Mouse (Mus musculus): ENCODE results near the gene Jade3. TPM values are rescaled to one million over a fixed set of nuclear protein-coding genes. Genes with fewer than 3 reads are reported as not detected.
A peak's percentile ranks its signal among the peaks of the same experiment; 100 is the strongest.

The Jade3 gene
- polyA plus RNA-seq, 1 experiment from 2014 or later = 8.0 TPM

DNA sequence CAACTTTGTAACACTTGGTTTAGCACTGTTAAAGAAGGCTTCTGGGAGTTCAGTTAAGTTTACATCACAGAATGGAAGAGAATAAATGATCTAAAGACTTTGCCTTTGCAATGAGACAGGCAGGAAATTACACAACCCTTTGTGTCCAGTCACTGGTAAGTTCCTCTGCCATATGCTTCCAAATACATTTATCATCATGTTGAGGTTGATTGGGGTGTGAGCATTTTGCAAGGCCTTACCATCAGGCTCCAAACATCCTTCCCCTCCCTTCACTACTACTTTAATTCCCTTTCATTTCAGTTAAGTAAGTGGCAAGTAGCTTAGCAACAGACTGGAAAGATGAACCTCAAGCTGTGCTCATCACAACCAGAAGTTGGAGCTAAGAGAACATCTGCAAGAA, 96.1 kb downstream of the Jade3 start:
- no peaks in the 10 kb centered on the region for H3K4me1 ChIP-seq (ENCODE audit: control insufficient read depth, insufficient read depth, low read length)

DNA sequence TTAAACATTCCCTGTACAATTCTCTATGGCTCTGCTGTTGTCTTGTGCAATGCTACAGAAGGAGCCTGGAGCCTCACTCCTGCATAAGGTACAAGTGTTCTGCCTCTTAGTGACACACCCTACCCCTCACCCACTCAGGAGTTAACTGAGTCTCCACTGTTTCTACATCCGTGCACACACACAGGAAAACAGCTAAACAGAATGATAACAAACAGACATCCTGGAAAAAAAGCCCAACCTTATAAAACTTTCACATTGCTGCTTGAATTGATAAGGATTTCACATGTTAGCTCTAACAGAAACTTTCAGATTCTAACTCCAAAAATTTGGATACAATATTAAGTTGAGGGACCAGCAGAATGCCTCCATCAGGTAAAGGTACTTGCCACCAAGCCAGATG, 107.1 kb downstream of the Jade3 start:
- Histone ChIP-seq H3K9ac (ENCODE audit: low read depth, low read length) (no peak overlapping the region), H3K4me2 (ENCODE audit: low read depth, low read length) (no peak overlapping the region), H3K4me1 (ENCODE audit: control insufficient read depth, insufficient read depth, low read length) (no peaks in the 10 kb centered on the region), H3K4me3 (ENCODE audit: low read length) (no peak overlapping the region), H3K9me3 (ENCODE audit: control insufficient read depth, low read length) (no peaks in the 10 kb centered on the region), H3K27me3 (replicated peaks; ENCODE audit: control insufficient read depth, insufficient read depth, low read length) (no peaks in the 10 kb centered on the region), H3K36me3 (ENCODE audit: control insufficient read depth, insufficient read depth, low read length) (no peaks in the 10 kb centered on the region), H3K27ac (ENCODE audit: low read length) (no peak overlapping the region)
- 41% methylated on average over 1 of the region's 1 CpGs for WGBS
- ATAC-seq = no peak

More for the DNA sequence above, 96.1 kb downstream of the Jade3 start:
- Histone ChIP-seq H3K9me3 (ENCODE audit: control insufficient read depth, low read length) (no peaks in the 10 kb centered on the region), H3K4me3 (ENCODE audit: low read length) (no peak overlapping the region), H3K9ac (ENCODE audit: low read depth, low read length) (no peak overlapping the region), H3K4me2 (ENCODE audit: low read depth, low read length) (no peak overlapping the region), H3K27ac (ENCODE audit: low read length) (no peak overlapping the region), H3K36me3 (ENCODE audit: control insufficient read depth, insufficient read depth, low read length) (no peaks in the 10 kb centered on the region), H3K27me3 (replicated peaks; ENCODE audit: control insufficient read depth, insufficient read depth, low read length) (no peaks in the 10 kb centered on the region)
- ATAC-seq = no peak

DNA sequence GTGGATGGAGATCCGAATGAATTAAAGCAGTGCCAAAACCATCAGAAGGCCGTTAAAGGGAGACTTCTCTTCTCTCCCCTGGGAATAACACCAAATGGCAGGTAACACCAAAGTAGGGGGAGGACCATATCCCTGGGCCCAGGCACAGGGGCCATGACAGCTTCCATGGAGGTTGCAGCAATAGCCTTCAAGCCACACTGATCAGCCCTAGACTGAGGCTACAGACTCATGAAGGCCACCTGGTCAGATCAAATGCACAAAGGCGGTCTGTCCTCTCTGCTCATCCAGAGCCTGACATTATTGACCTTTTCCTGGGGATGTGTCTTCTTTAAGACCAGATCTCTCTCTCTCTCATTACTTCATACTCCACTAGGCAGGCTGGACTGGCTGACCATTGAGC, 118.4 kb downstream of the Jade3 start:
- Histone ChIP-seq H3K9ac (ENCODE audit: low read depth, low read length) (no peak overlapping the region), H3K4me3 (ENCODE audit: low read length) (no peak overlapping the region), H3K36me3 (ENCODE audit: control insufficient read depth, insufficient read depth, low read length) (no peaks in the 10 kb centered on the region), H3K9me3 (ENCODE audit: control insufficient read depth, low read length) (no peaks in the 10 kb centered on the region), H3K4me1 (ENCODE audit: control insufficient read depth, insufficient read depth, low read length) (no peaks in the 10 kb centered on the region), H3K4me2 (ENCODE audit: low read depth, low read length) (no peak overlapping the region), H3K27ac (ENCODE audit: low read length) (no peak overlapping the region), H3K27me3 (replicated peaks; ENCODE audit: control insufficient read depth, insufficient read depth, low read length) (no peaks in the 10 kb centered on the region)
- ATAC-seq = no peak
- 80% methylated on average over 3 of the region's 3 CpGs for WGBS

DNA sequence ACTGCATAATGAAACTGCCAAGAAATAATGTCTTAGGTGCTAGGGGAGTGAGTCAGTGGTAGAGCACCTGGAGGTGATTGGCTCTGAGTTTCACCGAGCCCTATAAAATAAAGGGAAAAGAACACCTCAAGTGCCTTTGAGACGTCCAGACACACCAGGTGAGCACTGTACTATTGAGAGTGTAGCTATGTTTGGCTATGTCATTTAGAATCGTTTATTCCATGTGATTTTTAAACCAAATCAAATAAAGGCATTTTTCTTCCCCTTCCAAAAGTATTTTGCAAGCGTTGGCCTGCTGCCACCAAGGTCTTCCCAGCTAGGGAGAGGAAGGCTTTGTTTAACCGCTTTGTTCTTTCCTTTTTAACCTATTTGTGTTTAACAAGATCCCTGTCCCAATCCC, 122.1 kb downstream of the Jade3 start:
- peak overlapping the region; percentile 74 for H3K27ac ChIP-seq (ENCODE audit: low read length)
- no peaks in the 10 kb centered on the region for H3K4me1 ChIP-seq (ENCODE audit: control insufficient read depth, insufficient read depth, low read length)
- H3K4me2 ChIP-seq (ENCODE audit: low read depth, low read length) = peak overlapping the region; percentile 54
- peak; percentile 73 for ATAC-seq
- H3K9ac ChIP-seq (ENCODE audit: low read depth, low read length) = peak overlapping the region; percentile 56; the same call in 1 of the 2 replicates
- no peaks in the 10 kb centered on the region for H3K9me3 ChIP-seq (ENCODE audit: control insufficient read depth, low read length)
- no peaks in the 10 kb centered on the region for H3K36me3 ChIP-seq (ENCODE audit: control insufficient read depth, insufficient read depth, low read length)
- H3K4me3 ChIP-seq (ENCODE audit: low read length) = peak overlapping the region; percentile 40
- no peaks in the 10 kb centered on the region for H3K27me3 ChIP-seq (replicated peaks; ENCODE audit: control insufficient read depth, insufficient read depth, low read length)
- WGBS = 39% methylated on average over 5 of the region's 5 CpGs

GRCm38 (mm10) chrX:20548011-20548879, 122.8 kb downstream of the Jade3 start:
- peak overlapping the region; percentile 54 for H3K4me2 ChIP-seq (ENCODE audit: low read depth, low read length)
- 20% methylated on average over 24 of the region's 24 CpGs for WGBS
- H3K9ac ChIP-seq (ENCODE audit: low read depth, low read length) = peak overlapping the region; percentile 56
- peak overlapping the region; percentile 40 for H3K4me3 ChIP-seq (ENCODE audit: low read length)
- H3K27ac ChIP-seq (ENCODE audit: low read length) = peak overlapping the region; percentile 74
- H3K36me3 ChIP-seq (ENCODE audit: control insufficient read depth, insufficient read depth, low read length) = no peaks in the 10 kb centered on the region
- ATAC-seq = peak; percentile 82
- H3K4me1 ChIP-seq (ENCODE audit: control insufficient read depth, insufficient read depth, low read length) = no peaks in the 10 kb centered on the region
- H3K9me3 ChIP-seq (ENCODE audit: control insufficient read depth, low read length) = no peaks in the 10 kb centered on the region
- no peaks in the 10 kb centered on the region for H3K27me3 ChIP-seq (replicated peaks; ENCODE audit: control insufficient read depth, insufficient read depth, low read length)

GRCm38 (mm10) chrX:20548880-20549440, 123.5 kb downstream of the Jade3 start:
- ATAC-seq = peak; percentile 34
- no peak overlapping the region; the same call in 1 of the 2 replicates for H3K4me3 ChIP-seq (ENCODE audit: low read length)
- H3K4me2 ChIP-seq (ENCODE audit: low read depth, low read length) = peak overlapping the region; percentile 54; the same call in 1 of the 2 replicates
- no peaks in the 10 kb centered on the region for H3K27me3 ChIP-seq (replicated peaks; ENCODE audit: control insufficient read depth, insufficient read depth, low read length)
- 44% methylated on average over 1 of the region's 1 CpGs for WGBS
- H3K9ac ChIP-seq (ENCODE audit: low read depth, low read length) = no peak overlapping the region
- peak overlapping the region; percentile 33 for H3K27ac ChIP-seq (ENCODE audit: low read length)
- H3K4me1 ChIP-seq (ENCODE audit: control insufficient read depth, insufficient read depth, low read length) = no peaks in the 10 kb centered on the region
- H3K9me3 ChIP-seq (ENCODE audit: control insufficient read depth, low read length) = no peaks in the 10 kb centered on the region
- H3K36me3 ChIP-seq (ENCODE audit: control insufficient read depth, insufficient read depth, low read length) = no peaks in the 10 kb centered on the region

GRCm38 (mm10) chrX:20549532-20549931, 124.0 kb downstream of the Jade3 start, which contains the start of gene Rgn:
TSS of gene Rgn (plus strand) at chrX:20549787.
- no peak within 1 kb of the TSS for H3K9ac ChIP-seq (ENCODE audit: low read depth, low read length)
- H3K4me3 ChIP-seq (ENCODE audit: low read length) = no peak within 1 kb of the TSS; the same call in 1 of the 2 replicates
- no peaks in the 10 kb centered on the region for H3K27me3 ChIP-seq (replicated peaks; ENCODE audit: control insufficient read depth, insufficient read depth, low read length)
- H3K4me1 ChIP-seq (ENCODE audit: control insufficient read depth, insufficient read depth, low read length) = no peaks in the 10 kb centered on the region
- ATAC-seq = peak; percentile 51; the same call in 1 of the 2 replicates
- H3K27ac ChIP-seq (ENCODE audit: low read length) = peak within 1 kb of the TSS; percentile 33
- H3K9me3 ChIP-seq (ENCODE audit: control insufficient read depth, low read length) = no peaks in the 10 kb centered on the region
- 51% methylated on average over 3 of the region's 3 CpGs for WGBS
- H3K36me3 ChIP-seq (ENCODE audit: control insufficient read depth, insufficient read depth, low read length) = no peaks in the 10 kb centered on the region
- H3K4me2 ChIP-seq (ENCODE audit: low read depth, low read length) = peak within 1 kb of the TSS; percentile 54; the same call in 1 of the 2 replicates

- H3K27ac ChIP-seq (ENCODE audit: low read length) = no peak overlapping the region
- no peak overlapping the region for H3K4me3 ChIP-seq (ENCODE audit: low read length)
- H3K4me1 ChIP-seq (ENCODE audit: control insufficient read depth, insufficient read depth, low read length) = no peaks in the 10 kb centered on the region
- H3K27me3 ChIP-seq (replicated peaks; ENCODE audit: control insufficient read depth, insufficient read depth, low read length) = no peaks in the 10 kb centered on the region
- H3K36me3 ChIP-seq (ENCODE audit: control insufficient read depth, insufficient read depth, low read length) = no peaks in the 10 kb centered on the region
- no peak overlapping the region for H3K4me2 ChIP-seq (ENCODE audit: low read depth, low read length)
- no peaks in the 10 kb centered on the region for H3K9me3 ChIP-seq (ENCODE audit: control insufficient read depth, low read length)
- H3K9ac ChIP-seq (ENCODE audit: low read depth, low read length) = no peak overlapping the region
- no peak for ATAC-seq
- 64% methylated on average over 2 of the region's 2 CpGs for WGBS
Measured at GRCm38 (mm10) chrX:20552199-20552598, 126.7 kb downstream of the Jade3 start.

DNA sequence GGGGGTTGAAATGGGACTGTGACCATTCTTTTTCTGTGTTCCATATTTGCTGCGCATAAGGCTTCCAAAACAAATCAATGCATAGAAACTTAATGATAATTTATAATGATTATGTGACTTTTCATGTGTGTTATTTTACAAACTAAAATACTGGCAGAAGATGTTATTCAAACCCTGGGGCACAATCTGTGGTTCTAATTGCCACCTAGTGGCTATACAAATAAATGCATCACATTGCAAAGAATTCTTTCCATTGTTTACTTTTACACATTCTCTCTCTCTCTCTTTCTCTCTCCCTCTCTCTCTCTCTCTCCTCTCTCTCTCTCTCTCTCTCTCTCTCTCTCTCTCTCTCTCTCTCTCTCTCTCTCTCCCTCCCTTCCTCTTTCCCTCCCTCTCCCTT, 136.4 kb downstream of the Jade3 start:
- ATAC-seq = no peak
- H3K36me3 ChIP-seq (ENCODE audit: control insufficient read depth, insufficient read depth, low read length) = no peaks in the 10 kb centered on the region
- no peak overlapping the region for H3K4me2 ChIP-seq (ENCODE audit: low read depth, low read length)
- no peaks in the 10 kb centered on the region for H3K27me3 ChIP-seq (replicated peaks; ENCODE audit: control insufficient read depth, insufficient read depth, low read length)
- no peak overlapping the region for H3K4me3 ChIP-seq (ENCODE audit: low read length)
- H3K27ac ChIP-seq (ENCODE audit: low read length) = no peak overlapping the region
- H3K9me3 ChIP-seq (ENCODE audit: control insufficient read depth, low read length) = no peaks in the 10 kb centered on the region
- H3K4me1 ChIP-seq (ENCODE audit: control insufficient read depth, insufficient read depth, low read length) = no peaks in the 10 kb centered on the region
- H3K9ac ChIP-seq (ENCODE audit: low read depth, low read length) = no peak overlapping the region
- 40% methylated on average over 1 of the region's 1 CpGs for WGBS
